Mouse (Mus musculus) lung, adult 2 months (tissue): ENCODE data around the gene Galnt17.

ENCODE experiments used
- CTCF ChIP-seq: fragments of 200-500 bp; IDR thresholded peaks from 2 replicates; pipeline ENCODE4 v1.5.1; 2011; ENCODE audit warnings: mild to moderate bottlenecking, low read length, control low read depth; ENCODE audit not compliant: insufficient read depth
- POLR2A ChIP-seq: fragments of 200-500 bp; IDR thresholded peaks from 2 replicates; pipeline ENCODE4 v1.6.1; 2011; ENCODE audit warnings: low read depth, mild to moderate bottlenecking, control low read depth, low read length, borderline replicate concordance; ENCODE audit errors: extremely low read depth

DNA sequence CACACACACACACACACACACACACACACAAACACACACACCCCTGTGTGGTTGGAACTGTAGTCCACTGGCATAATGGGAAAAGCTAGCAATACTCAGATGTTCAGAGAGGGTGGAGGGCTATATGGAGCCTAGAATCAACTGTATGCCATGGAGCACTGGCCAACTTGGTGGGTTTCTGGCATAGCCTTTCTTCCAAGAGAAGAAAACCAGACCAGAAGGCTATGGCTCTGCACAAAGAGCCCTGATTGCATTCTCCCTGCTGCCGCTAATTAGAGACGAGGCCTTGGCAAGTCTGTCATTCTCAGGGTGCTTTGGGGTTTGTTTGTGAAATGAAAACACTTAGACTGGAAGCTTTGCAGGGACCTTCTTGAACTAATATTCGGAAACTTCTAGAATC is 301.8 kb downstream of the Galnt17 start:
- TF ChIP-seq CTCF (no peak), POLR2A (no peak)
